Comparison of ENCODE assay signal across 26 mouse cellular contexts in the genomic region with DNA sequence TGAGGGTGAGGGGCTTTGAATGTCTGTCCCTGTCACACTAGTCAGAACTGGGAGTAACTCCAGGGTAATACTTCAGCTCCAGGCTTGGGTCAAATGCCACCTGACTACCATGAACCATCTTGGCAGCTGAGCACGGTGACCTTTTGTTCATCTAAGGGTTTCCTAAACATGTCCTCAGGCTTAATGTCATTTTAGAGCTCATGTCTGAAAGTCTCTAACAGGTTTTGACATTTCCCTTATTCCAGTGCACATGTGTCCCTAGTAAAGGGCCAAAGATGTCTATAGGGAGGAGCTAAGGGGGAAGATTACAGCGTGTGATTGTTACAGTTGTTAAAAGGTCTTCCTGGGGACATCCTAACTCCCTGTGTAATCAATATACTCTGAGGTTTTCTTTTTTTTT. TPM values are rescaled to one million over a fixed set of nuclear protein-coding genes. Genes with fewer than 3 reads are reported as not detected.
"Had no signal": no experiment of that assay in that cellular context is flagged by ENCODE, and none has a peak within 500 bp of the region (broad histone marks: within the 10 kb centered on the region; RNA-seq: fewer than 3 reads in every experiment).

No protein-coding gene starts in this region.

- H3K27me3 ChIP-seq: embryonic facial prominence, embryonic 12.5 days; embryonic facial prominence, embryonic 13.5 days; embryonic facial prominence, embryonic 15.5 days; forebrain, embryonic 12.5 days; forebrain, embryonic 13.5 days; forebrain, embryonic 15.5 days had no signal

- H3K9me3 ChIP-seq: embryonic facial prominence, embryonic 10.5 days; embryonic facial prominence, embryonic 12.5 days; embryonic facial prominence, embryonic 13.5 days; embryonic facial prominence, embryonic 15.5 days; forebrain, embryonic 10.5 days; forebrain, embryonic 12.5 days; forebrain, embryonic 13.5 days; forebrain, embryonic 15.5 days had no signal

- DNase-seq: cerebellum, adult 8-10 months; cerebellum, adult 9-10 months; cerebellum, adult 9-11 months; cerebellum, postnatal 14 days; cerebellum, postnatal 25 days; cerebellum, postnatal 36 days; embryo, embryonic 11 days; forebrain, postnatal 0 days; gastrocnemius, adult 2 months; gastrocnemius, postnatal 10 days; gastrocnemius, postnatal 14 days; gastrocnemius, postnatal 25 days; gastrocnemius, postnatal 36 days; heart, adult 11 months; heart, adult 18-20 months had no signal

- ATAC-seq: forebrain, embryonic 13.5 days; forebrain, embryonic 14.5 days; forebrain, embryonic 15.5 days; forebrain, embryonic 16.5 days; forebrain, postnatal 0 days had no signal

- H3K27ac ChIP-seq: embryonic facial prominence, embryonic 10.5 days; embryonic facial prominence, embryonic 12.5 days; embryonic facial prominence, embryonic 13.5 days; embryonic facial prominence, embryonic 15.5 days; forebrain, embryonic 10.5 days; forebrain, embryonic 12.5 days; forebrain, embryonic 13.5 days; forebrain, embryonic 15.5 days; gastrocnemius, adult 2 months had no signal

- H3K4me1 ChIP-seq: embryonic facial prominence, embryonic 10.5 days; embryonic facial prominence, embryonic 12.5 days; embryonic facial prominence, embryonic 13.5 days; embryonic facial prominence, embryonic 15.5 days; forebrain, embryonic 10.5 days; forebrain, embryonic 12.5 days; forebrain, embryonic 13.5 days had no signal

- H3K9ac ChIP-seq: embryonic facial prominence, embryonic 12.5 days; embryonic facial prominence, embryonic 13.5 days; embryonic facial prominence, embryonic 15.5 days; forebrain, embryonic 12.5 days; forebrain, embryonic 13.5 days; forebrain, embryonic 15.5 days; forebrain, postnatal 0 days had no signal

- H3K36me3 ChIP-seq: embryonic facial prominence, embryonic 10.5 days; embryonic facial prominence, embryonic 12.5 days; embryonic facial prominence, embryonic 13.5 days; embryonic facial prominence, embryonic 15.5 days; forebrain, embryonic 10.5 days; forebrain, embryonic 12.5 days; forebrain, embryonic 15.5 days had no signal

- H3K4me3 ChIP-seq: embryonic facial prominence, embryonic 10.5 days; embryonic facial prominence, embryonic 12.5 days; embryonic facial prominence, embryonic 13.5 days; embryonic facial prominence, embryonic 15.5 days; erythroblast, embryonic 14.5 days; forebrain, embryonic 10.5 days; forebrain, embryonic 12.5 days; forebrain, embryonic 13.5 days; forebrain, embryonic 15.5 days; gastrocnemius, adult 2 months had no signal

- H3K4me2 ChIP-seq: embryonic facial prominence, embryonic 12.5 days; embryonic facial prominence, embryonic 13.5 days; embryonic facial prominence, embryonic 15.5 days; forebrain, embryonic 12.5 days; forebrain, embryonic 13.5 days; forebrain, embryonic 15.5 days had no signal

RNA-seq across cellular contexts. Expression of a gene that starts 43.7 kb away (rescaled TPM):
- polyA plus RNA-seq: erythroblast, embryonic 14.5 days had no signal
